Mouse (Mus musculus): ENCODE results near the gene Pofut2.
A peak's percentile ranks its signal among the peaks of the same experiment; 100 is the strongest.
"Not testable (repeated sequence)": the region's sequence is repeated elsewhere in the genome, so short reads cannot be mapped to it uniquely, and the experiment has no call there.

Pofut2 gene

GRCm38 (mm10) chr10:77272980-77273730 lies 14.1 kb downstream of the Pofut2 start:
- DNase-seq, result peak; percentile 85

DNA sequence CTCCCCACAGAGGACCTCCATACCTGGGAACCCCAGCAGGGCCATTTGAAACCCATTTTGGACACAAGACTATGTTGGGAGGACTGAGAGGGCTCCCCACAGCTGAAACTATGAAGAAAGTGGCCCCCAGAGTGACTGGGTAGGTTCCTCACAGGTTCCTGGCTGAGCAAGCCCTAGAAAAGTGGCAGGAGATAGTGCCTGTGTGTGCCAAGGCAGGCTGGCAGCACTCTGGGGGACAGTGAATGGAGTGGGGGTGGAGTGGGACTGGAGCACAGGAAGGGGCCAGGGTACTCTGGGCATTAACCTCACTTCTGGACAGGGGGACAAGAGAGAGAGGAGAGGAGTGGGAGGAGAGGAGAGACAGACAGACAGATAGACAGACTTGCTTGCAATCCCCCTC lies 14.8 kb downstream of the Pofut2 start:
- DNase-seq, result no peak

DNA sequence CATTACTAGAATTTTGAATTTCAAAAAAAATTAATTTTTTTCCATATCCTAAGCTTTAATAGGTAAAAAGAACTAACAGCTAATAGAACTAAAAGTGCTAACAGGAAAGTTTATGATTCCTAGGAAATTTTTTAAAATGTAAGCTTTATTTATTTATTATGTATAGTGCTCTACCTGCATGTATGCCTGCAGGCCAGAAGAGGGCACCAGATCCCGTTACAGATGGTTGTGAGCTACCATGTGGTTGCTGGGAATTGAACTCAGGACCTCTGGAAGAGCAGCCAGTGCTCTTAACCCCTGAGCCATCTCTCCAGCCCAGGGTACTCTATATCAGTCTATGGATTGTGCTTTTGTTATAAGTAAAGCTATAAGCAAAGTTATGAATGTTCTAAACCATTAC lies 23.1 kb downstream of the Pofut2 start:
- not testable (repeated sequence) for DNase-seq

DNA sequence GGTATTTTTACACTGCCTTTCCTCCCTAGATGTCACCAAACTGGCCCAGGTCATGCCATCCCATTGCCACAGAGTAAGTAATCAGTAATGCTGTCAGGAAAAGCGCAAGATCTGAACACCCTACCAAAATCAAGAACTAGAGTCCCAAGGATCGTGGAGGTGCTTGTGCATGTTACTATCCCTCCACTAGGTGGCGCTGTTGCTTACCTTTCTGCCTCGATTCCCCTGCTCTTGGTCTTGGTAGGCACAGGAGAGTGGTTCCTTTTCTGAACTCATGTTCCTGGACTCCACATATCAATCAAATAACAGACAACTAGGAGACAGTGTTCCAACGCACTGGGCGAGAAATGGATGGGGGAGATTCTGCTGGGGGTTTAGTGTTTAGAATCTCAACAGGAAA lies 23.8 kb downstream of the Pofut2 start:
- DNase-seq, result peak; percentile 78

DNA sequence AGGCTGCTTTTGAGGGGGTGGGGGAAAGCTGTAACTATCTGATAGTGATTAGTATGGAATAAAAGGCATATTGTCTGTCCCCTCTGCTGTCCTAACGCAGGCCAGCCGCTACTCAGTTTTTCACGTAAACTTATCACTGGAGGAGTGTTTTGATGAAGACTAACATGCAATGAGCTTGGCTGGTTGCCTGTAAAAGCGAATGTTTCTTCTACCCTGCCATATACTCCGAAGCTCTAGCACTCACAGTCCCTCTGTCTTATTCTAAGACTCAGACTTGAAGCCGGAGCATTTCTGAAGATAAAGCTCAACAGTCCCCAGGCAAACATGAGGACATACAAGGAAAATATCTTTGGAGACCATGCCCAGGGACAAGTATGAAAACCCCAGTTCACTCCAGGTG lies 25.8 kb downstream of the Pofut2 start:
- DNase-seq, result no peak

DNA sequence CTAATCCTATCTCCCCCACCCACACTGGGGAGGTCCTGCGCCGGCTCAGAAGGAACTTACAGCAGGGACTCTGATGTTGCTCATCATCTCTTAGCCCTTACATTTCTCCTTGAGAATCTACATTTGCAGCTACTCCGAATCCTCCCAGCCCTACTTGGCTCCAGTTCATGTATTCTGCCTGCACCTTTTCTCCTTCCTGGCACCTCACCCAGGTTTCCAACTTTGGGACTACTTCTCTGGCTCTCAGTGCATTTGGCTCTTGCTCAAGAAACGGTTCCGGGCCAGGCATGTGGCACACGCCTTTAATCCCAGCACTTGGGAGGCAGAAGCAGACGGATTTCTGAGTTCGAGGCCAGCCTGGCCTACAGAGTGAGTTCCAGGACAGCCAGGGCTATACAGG lies 28.6 kb downstream of the Pofut2 start:
- no peak for DNase-seq

DNA sequence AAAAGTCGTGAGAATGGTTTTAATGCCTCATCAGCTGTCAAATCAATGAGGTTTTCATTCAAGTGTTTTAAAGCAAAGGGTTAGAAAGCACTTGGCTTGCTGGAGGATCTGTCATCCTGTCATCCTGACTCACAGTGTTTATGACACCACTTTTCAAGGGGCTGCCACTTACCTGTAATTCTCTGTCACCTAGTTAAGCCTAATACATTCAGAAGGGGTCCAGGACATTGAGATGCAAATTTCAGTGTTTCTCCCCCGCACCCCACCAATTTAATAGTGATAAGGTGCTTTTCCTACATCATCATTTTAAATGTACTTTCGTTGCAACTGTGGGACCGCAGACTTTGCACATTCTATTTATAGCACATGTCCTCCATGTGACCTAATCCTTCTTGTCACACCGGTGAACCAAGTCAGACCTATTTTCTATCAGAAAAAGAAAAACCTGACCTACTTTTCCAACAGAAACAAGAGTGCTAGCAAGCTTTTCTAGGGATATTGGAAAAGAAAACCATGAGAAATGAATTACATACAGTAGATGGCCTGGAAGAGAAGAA lies 29.7 kb downstream of the Pofut2 start:
- no peak for DNase-seq

- DNase-seq, result no peak
These were observed 30.5 kb downstream of the Pofut2 start for GRCm38 (mm10) chr10:77289559-77289958.

DNA sequence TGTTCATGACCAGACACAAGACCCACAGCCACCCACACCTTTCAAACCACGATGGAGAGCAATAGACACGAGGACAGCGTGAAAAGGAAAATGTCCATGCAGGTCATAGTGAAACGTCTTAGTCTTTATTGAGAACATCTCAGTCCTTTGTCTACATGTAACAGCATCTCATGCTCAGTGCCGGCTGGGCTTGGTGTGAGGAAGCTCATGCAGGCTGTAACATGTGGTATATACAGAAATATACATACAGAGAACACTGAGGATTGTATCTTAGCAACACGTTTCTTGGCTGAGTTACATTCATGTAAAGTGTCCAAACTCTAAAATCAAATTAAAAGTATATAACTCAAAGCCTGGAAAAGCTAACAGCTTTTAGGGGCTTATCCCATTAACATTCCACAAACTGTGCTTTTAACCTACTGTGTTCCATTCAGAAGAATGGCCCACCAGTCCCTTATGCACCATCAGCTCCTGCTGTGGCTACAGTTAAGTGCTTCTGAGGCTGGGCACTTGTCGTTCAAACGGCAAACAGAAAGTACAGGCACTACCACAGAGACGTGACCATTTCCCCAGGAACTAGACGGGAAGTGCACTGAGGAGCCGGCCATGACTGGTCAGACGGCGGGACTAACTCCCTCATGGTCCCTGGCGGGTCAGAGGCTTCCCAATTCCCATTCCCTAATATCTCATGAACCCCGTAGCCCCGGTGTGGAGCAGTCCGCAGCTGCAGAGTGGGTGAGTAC lies 31.8 kb downstream of the Pofut2 start:
- DNase-seq, result no peak

- DNase-seq, result peak; percentile 82
These were observed 35.7 kb downstream of the Pofut2 start for GRCm38 (mm10) chr10:77294691-77295090.

GRCm38 (mm10) chr10:77298621-77299020 lies 39.6 kb downstream of the Pofut2 start:
- no peak for DNase-seq

GRCm38 (mm10) chr10:77299194-77299593 lies 40.2 kb downstream of the Pofut2 start:
- DNase-seq, result no peak

DNA sequence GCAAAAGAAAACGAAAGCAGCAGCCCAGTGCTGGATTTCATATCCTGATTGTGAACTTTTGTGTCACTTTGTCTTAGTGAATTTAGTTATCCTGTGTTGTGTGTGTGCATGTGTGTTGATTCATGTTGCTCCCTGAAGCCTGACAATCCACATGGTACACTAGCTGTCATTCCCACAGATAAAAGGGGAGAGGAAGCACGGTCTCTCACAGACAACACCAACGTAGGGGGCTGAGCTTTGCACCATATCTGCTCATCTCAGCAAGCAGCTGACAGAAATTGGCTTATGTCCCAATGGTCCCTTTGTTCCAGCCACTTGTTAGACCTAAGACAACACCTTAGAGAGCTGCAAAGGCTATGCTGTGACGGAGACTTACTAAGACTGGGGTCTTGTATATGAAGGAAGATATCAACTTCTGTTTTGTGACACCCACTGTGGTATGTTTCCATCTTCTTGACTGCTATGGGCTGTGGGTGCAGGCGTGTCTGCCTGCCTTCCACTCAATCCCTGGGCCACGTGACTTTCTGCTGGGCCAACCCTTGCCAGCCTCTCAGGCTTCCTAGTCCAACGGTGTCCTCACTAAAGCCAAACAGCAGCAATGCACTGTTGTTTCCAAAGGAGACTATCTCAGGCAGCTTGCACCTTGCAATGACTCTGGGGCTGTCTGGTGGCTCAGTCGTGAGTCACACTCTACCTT lies 41.4 kb downstream of the Pofut2 start:
- no peak for DNase-seq

- no peak for DNase-seq
These were observed 41.9 kb downstream of the Pofut2 start for GRCm38 (mm10) chr10:77300934-77301297.

DNA sequence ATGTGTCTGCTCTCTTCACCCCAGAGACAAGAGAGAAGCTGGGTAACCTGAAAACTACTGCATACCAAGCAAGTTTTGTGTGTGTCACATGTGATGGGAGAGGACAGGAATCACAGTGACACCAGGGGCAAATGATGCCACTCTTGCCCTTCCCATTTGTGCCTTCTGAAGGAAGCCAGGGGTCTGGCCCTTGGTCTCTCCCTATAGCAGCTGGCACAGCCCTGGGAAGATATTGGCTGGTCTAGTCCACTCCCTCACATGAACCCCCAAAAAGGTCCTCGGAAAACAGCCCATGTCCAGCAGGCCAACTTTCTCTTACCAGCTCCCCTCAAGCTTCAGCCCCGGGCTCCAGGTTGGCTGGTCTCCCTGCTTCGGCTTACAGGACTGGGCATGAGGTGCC lies 45.3 kb downstream of the Pofut2 start:
- no peak for DNase-seq

- DNase-seq, result no peak
These were observed 46.0 kb downstream of the Pofut2 start for GRCm38 (mm10) chr10:77304840-77305533.

DNA sequence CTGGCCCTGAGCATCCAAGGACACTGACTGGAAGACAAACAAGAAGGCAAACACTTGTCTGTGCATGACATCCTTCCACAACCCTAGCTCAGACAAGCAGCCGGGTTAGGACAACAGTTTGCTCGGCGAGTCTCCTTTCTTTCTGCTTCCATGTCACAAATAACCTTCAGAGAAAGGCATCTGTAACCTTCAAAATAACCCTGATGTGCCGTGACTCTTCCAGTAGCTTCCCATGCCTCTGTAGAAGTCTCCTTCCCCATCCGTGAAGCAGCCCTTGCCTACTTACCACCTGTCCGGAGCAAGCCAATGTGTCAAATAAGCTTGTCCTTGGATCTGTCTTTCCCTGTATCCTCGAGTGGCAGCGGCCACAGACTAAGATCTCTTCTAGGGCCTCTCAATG lies 46.7 kb downstream of the Pofut2 start:
- no peak for DNase-seq

DNA sequence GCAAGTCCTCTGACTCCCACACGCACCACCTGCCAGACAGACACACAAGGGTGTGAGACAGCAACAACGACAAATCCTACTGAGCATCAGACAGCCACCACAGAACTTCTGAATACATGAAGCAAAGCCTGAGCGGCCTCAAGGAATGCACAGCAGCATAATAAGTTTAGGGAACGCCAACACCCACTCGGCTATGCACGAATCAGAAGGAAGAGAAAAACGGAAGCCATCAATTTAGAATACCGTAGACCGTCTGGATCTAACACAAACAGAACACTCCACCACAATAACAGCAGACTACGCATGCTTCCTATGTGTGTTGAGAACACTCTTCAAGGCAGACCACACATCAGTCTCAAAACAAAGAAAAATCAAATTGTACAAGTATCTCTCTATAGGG lies 50.0 kb downstream of the Pofut2 start:
- no peak for DNase-seq

DNA sequence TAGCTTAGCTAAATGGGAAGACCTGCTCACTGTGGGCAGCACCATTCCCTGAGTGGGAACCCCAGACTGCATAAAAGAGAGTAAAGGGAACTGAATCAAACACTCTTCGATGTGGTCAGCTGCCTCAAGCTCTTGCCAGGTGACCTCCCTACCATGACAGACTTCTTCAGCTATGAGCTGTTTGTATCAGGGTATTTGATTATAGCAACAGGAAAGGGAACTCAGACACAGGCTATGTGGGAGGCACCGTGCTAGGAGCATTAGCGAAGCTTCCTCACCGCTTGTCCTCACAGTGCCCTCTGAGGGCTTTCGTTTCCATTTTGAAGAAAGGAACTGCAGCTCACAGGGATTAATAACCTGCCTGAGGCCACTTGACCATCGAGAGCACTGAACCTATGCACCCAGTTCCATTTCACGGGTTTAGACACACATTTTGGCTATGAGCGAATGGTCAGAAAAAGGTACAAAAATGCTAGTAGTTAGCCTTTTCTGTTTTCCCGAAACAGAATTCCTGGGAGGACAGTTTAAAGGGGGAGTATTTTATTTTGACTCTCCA lies 55.8 kb downstream of the Pofut2 start:
- DNase-seq, result no peak

DNA sequence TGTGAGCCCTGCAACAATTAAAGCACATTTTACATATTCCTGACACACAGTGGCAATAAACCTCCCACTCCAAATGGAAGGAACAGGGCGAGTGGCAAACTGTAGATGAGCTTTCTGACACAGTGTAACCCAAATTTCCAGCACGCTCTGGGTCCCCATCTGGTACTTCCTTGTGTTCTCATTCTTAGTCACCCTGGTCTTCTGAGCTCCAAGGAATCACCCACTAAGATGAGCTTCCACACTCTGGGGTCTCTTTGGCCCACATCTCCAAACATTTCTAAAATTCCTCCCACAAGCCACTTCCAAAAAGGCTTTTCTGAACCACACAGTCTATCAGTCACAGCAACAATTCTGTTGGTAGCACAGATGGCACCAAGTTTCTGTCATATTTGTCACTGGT lies 56.7 kb downstream of the Pofut2 start:
- no peak for DNase-seq

Data from cerebellum, adult 11 months (tissue).